Mouse (Mus musculus) C2C12 (cell line): ENCODE measurements around the gene Gm43951. TPM values are rescaled to one million over a fixed set of nuclear protein-coding genes. Genes with fewer than 3 reads are reported as not detected.

Experiments
- H3K27me3 ChIP-seq: one replicate; pipeline ENCODE4 v1.6.1; 2011; ENCODE audit not compliant: control insufficient read depth, insufficient read depth, insufficient read length
- H3K36me3 ChIP-seq: one replicate; pipeline ENCODE4 v1.6.1; 2011; ENCODE audit not compliant: control insufficient read depth, insufficient read depth
- H3K4me3 ChIP-seq: one replicate; pipeline ENCODE4 v1.5.1; 2011; ENCODE audit warnings: mild to moderate bottlenecking, control low read depth; ENCODE audit not compliant: poor library complexity, insufficient read depth, severe bottlenecking
- H3K79me2 ChIP-seq: one replicate; pipeline ENCODE4 v1.6.1; 2011; ENCODE audit not compliant: control insufficient read depth, insufficient read depth
- H3K79me3 ChIP-seq: one replicate; pipeline ENCODE4 v1.6.1; 2011; ENCODE audit warnings: low read depth, control low read depth
- H3ac ChIP-seq: one replicate; pipeline ENCODE3; 2011; ENCODE audit warnings: low read depth; ENCODE audit not compliant: control insufficient read depth, insufficient read length
- CEBPB ChIP-seq: IDR thresholded peaks from one replicate; pipeline ENCODE4 v1.6.1; 2011; ENCODE audit warnings: low read depth, mild to moderate bottlenecking, control low read depth, moderate library complexity
- CTCF ChIP-seq: IDR thresholded peaks from one replicate; pipeline ENCODE4 v1.5.1; 2011; ENCODE audit not compliant: control insufficient read depth, insufficient read depth, insufficient read length
- FOSL1 ChIP-seq: IDR thresholded peaks from one replicate; pipeline ENCODE4 v1.8.0; 2011; ENCODE audit warnings: mild to moderate bottlenecking, low read length; ENCODE audit not compliant: poor library complexity, insufficient read depth, severe bottlenecking
- MAX ChIP-seq: IDR thresholded peaks from one replicate; pipeline ENCODE4 v1.6.1; 2011; ENCODE audit warnings: mild to moderate bottlenecking, control low read depth
- MYOD1 ChIP-seq: IDR thresholded peaks from one replicate; pipeline ENCODE4 v1.6.1; 2011; ENCODE audit warnings: low read depth; ENCODE audit not compliant: control insufficient read depth, insufficient read length
- MYOG ChIP-seq: IDR thresholded peaks from one replicate; pipeline ENCODE4 v1.6.1; 2011; ENCODE audit not compliant: control insufficient read depth, insufficient read length; ENCODE audit errors: extremely low read depth
- USF1 ChIP-seq: IDR thresholded peaks from one replicate; pipeline ENCODE4 v1.6.1; 2011; ENCODE audit warnings: low read depth, mild to moderate bottlenecking, control low read depth, moderate library complexity
- long read RNA-seq, 2 experiments: library from polyadenylated mRNA; unstranded; transcript quantifications; one replicate each; pipeline ENCODE4 v2.0.0; 2019 to 2020
- polyA plus RNA-seq: library from polyadenylated mRNA; unstranded; fragments of >200 nt; fragmentation: generic; extraction: Trizol; gene quantifications from one replicate; pipeline ENCODE4 v1.2.1, GENCODE M21; 2012; ENCODE audit warnings: missing spikeins

Gm43951 gene
- 0.25 TPM for polyA plus RNA-seq
- long read RNA-seq, experiment 1: 0 reads
- long read RNA-seq, experiment 2: 0 reads

DNA sequence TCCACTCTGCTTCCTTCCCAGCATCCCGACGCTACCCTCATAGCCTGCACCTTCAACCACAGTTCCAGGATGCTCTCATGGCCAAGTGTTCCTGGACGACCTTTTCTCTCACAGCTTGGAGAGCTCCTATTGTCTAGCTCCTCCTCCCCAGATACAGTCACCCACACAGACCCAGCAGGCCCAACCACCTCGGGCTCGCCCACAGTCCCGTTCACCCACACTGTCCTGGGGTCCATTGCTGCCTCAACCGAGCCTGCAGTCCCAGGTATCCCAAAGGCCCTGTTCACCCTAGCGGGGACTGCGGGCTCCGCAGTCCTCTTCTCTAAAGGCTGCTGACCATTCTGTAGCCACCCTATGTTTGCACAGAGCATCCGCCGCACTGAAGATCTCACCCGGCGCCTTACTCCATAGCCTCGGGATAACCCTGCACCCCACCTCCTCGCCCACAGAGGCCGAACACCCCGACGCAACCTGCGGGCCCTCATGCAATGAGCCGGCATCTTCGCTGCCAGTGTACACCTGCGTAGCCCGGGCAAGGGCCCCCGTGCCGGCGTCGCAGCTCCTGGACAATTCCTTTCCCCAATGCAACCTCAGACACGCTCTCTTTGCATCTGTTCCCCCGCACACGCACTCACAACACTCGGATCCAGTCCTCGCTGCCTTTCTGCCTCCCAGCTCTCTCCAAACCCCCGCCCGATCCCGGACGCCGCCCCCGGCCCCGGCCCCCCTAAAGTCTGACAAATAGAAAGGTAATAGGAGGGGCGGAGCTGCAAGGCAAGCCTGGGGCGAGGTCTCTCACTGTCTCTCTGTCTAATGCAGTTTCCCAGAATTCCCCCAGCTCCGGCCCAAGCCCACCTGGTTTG, at the start of gene Gm43951:
Gene Gm43951, minus strand, starts transcription at position 500 of the 863 bp plus-strand sequence.
- Histone ChIP-seq H3K27me3 (no peaks in the 10 kb centered on the region), H3K79me2 (peaks cover 82% of the 10 kb centered on the region), H3ac (peak within 1 kb of the TSS; percentile 71), H3K36me3 (peaks cover 36% of the 10 kb centered on the region), H3K4me3 (peak within 1 kb of the TSS; percentile 97), H3K79me3 (peaks cover 52% of the 10 kb centered on the region)
- no peak for TF ChIP-seq FOSL1
- no peak for TF ChIP-seq MAX
- no peak for TF ChIP-seq MYOG
- no peak for TF ChIP-seq CEBPB
- no peak for TF ChIP-seq MYOD1
- TF ChIP-seq CTCF: no peak
- TF ChIP-seq USF1: no peak

DNA sequence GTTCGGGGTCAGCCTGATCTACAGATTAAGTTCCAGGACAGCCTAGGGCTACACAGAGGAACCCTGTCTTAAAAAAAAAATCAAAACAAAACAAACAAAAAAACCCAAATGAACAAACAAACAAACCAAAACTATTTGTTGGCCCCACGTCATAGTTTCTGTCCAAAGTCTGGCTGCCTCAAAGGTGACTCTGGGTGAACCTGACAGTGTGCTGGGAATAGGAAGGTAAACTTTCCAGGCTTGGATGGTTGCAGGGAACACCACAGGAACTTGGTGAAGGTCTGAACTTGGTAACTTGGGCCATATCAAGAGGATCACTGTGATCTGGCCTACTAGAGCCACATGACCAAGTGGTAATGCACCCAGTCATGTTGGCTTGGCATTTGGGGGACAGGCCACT, 49.8 kb upstream of the Gm43951 start:
- no peak for TF ChIP-seq MYOD1
- TF ChIP-seq CTCF: no peak
- TF ChIP-seq CEBPB: no peak
- TF ChIP-seq MAX: no peak
- TF ChIP-seq USF1: no peak
- TF ChIP-seq MYOG: no peak
- no peak for TF ChIP-seq FOSL1
- H3K27me3 ChIP-seq: peaks cover 10% of the 10 kb centered on the region
- H3K4me3 ChIP-seq: no peak overlapping the region
- no peaks in the 10 kb centered on the region for H3K36me3 ChIP-seq
- H3ac ChIP-seq: no peak overlapping the region
- no peaks in the 10 kb centered on the region for H3K79me2 ChIP-seq
- H3K79me3 ChIP-seq: no peaks in the 10 kb centered on the region

DNA sequence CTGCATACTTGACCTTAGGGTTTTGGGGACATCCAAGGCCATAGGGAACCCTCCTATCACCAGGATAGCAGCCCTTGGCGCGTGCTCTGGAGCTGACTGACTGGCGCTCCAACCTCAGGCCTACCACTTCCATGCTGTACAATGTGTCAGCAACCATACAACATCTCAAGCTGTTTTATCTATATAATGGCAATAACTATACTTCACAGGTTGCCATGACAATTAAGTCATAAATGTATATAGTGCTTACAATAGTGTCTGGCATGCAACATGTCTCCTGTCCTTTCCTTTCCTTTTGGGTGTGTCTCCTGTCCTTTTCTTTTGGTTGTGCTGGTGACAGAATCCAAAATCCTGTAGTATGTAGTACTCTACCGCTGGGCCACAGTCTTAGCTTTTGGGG, 49.0 kb upstream of the Gm43951 start:
- TF ChIP-seq FOSL1: no peak
- no peak for TF ChIP-seq MAX
- no peak for TF ChIP-seq USF1
- TF ChIP-seq CEBPB: no peak
- no peak for TF ChIP-seq MYOD1
- TF ChIP-seq CTCF: no peak
- TF ChIP-seq MYOG: no peak
- Histone ChIP-seq H3K27me3 (peaks cover 10% of the 10 kb centered on the region), H3K79me2 (no peaks in the 10 kb centered on the region)

DNA sequence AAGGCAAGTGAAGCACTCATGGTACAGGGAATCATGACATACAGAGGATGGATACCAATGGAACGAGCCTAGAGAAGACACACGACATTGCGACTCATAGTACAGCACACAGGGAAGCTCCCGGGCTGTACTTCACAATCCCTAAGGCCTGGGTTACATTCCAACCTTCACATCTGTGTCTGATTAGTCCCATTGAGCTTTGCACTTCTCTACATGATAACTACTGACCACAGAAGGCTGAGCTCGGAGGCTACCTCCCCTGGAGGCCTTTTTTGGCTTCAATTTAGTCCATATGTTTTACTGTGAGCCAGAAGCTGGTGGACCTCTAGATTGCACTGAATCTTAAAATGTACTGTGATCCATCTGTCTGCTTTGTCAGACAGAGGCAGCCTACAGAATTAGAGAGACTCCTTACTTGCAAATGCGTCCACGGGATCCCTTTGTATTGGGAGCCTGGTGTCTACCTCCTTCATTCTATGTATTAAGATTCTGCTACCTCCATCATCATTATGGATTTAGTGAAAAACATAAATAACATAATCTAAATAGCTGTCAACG, 38.6 kb upstream of the Gm43951 start:
- no peak for TF ChIP-seq CTCF
- TF ChIP-seq CEBPB: no peak
- TF ChIP-seq FOSL1: no peak
- TF ChIP-seq MAX: no peak
- no peak for TF ChIP-seq MYOG
- no peak for TF ChIP-seq MYOD1
- no peak for TF ChIP-seq USF1

More for the DNA sequence above, 49.0 kb upstream of the Gm43951 start:
- Histone ChIP-seq H3K79me3 (no peaks in the 10 kb centered on the region), H3K4me3 (no peak overlapping the region), H3ac (no peak overlapping the region), H3K36me3 (no peaks in the 10 kb centered on the region)

DNA sequence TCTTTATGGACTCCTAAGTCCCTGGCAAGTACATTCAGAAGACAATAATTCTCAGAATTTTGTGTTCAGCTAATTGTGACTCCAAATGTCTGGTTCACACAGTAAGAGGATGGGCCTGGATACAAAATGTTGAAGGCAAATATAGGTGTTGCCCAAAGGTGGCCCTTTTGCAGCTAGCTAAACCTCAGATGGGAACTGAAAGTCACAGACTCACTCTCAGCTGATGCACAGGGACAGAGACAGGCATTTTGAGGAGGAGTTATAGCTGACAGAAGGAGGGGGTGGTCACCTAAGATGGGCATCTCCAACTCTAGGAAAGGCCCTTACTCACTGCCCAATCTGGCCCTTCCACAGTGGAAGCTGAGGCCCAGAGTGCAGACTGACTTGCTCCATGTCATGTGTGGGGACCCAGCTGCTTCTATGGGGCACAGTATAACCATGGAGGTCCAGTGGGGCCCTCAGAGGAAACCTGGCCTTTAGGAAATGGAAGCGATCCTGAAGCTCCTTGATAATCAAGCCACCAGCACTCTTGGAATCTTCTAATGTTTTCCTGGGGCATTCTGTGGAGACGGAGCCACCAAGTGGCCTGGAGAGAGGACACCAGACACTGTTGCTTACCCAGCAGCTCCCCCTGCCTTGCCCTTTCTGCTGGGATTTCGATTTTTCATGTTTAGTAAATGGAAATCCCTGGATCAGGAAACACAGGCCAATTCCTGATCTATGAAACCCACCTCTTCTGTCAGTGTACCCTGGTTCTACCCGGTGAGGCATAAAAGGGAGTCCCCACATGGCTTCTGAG, 33.6 kb upstream of the Gm43951 start:
- Histone ChIP-seq H3K79me2 (no peaks in the 10 kb centered on the region), H3K79me3 (no peaks in the 10 kb centered on the region), H3K4me3 (no peak overlapping the region), H3ac (no peak overlapping the region), H3K27me3 (peaks cover 16% of the 10 kb centered on the region), H3K36me3 (no peaks in the 10 kb centered on the region)
- TF ChIP-seq MYOD1: no peak
- TF ChIP-seq FOSL1: no peak
- no peak for TF ChIP-seq MAX
- TF ChIP-seq MYOG: no peak
- TF ChIP-seq CEBPB: no peak
- TF ChIP-seq USF1: no peak
- TF ChIP-seq CTCF: no peak

More for the DNA sequence above, 38.6 kb upstream of the Gm43951 start:
- Histone ChIP-seq H3K79me3 (no peaks in the 10 kb centered on the region), H3K36me3 (no peaks in the 10 kb centered on the region), H3ac (no peak overlapping the region), H3K4me3 (no peak overlapping the region), H3K27me3 (peaks cover 25% of the 10 kb centered on the region), H3K79me2 (no peaks in the 10 kb centered on the region)
